Mouse (Mus musculus) gastrocnemius, postnatal 14 days (tissue): ENCODE results near the gene Cdk17. TPM values are rescaled to one million over a fixed set of nuclear protein-coding genes. Genes with fewer than 3 reads are reported as not detected.

Experiments used
- DNase-seq: peaks from one replicate; pipeline ENCODE4 v3.0.0; 2021; ENCODE audit warnings: mixed read lengths
- intact Hi-C: fragments of 180-260 bp; cut with DNase I; formaldehyde crosslinking; loops from one replicate; pipeline ENCODE4 v1.15.1; 2025; ENCODE audit warnings: low total_unique reads
- total RNA-seq, 2 experiments: library from RNA; stranded (reverse); gene quantifications; 2 replicates each; pipeline ENCODE4 v1.2.3; 2021

Cdk17 gene
- total RNA-seq, 2 experiments from 2014 or later: 9.8 to 11.9 TPM

DNA sequence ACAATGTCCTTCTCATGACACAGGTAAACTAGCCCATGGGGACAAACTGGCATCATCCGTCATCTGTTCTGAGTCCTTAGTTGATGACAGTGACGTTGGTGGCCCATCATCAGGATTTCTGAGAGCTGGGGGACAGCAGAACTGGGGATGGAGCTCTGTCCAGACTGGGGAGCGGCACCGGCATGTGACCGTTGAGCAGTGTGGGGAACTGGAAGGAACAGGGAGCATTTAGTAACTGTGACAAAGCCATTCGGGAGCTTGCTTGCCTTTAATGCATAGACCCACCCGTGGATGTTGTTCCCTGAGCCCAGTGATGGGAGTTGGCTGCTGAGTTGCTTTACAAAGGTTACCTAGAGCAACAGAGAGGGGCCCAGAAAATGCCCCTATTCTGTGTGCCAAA, 89.2 kb downstream of the Cdk17 start:
- intact Hi-C loops: loop anchor here (10.0 kb wide), 1 partner anchor 85 kb away; the partner anchor contains the start of gene Cdk17
- DNase-seq: no peak

DNA sequence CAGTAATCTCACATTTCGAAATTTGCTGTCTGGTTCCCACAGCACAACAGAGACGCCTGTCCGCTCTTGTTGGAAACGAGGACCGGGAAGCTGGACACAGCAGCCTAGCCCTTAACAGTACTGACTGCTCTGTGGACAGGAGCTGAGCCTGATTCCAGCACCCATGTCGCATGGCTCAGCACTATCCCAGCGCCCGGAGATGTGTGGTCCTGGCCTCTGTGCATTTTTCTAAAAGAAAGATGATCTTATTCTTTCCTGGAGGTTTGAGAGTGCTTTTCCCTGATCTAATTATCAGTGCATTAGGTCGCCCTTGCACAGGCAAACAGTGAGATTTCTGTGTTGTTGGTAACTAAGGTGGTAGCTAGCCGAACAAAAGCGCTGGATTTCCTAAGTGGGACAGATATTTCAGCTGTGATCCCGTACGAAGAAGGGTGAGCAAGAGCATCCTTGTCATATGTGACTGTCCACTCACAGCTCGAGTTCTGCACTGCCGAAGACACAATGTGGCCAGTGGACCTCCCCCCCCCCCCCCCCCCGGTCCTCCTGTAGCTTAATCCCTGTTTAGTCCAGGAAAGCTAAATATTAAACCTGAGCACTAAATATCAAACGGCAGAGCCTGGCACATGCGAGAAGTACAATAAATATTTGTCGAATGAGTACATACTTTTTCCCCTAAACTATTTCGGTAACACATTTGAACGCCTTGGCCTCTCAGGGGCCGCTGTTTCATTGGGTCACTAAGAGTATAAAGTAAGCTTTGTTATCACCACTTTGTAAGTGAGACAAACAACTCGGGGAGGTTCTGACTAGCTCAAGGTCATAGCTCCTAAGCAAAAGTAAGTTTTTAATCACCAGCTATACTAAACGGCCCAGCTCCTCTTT, 90.0 kb downstream of the Cdk17 start:
- intact Hi-C loops: loop anchor here (10.0 kb wide), 1 partner anchor 86 kb away; the partner anchor contains the start of gene Cdk17
- DNase-seq: no peak

DNA sequence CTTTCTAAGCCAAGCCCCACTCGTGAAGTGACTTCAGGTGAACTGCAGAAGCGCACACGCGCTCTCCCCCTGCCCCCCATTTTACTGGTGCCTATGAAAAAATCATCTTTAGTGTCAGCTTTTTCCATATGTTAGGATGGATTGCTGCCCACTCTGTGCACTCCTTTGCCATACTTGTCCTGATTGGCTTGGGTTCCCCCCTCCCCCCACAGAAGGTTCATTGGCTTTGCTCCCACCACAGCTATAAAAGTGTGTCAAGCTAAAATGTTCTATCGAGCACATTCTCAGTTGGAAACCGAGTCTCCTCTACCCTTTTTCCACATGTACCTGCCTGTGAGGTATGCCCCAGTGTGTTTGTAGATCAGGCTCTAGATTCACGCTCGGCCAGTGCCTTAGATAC, 90.8 kb downstream of the Cdk17 start:
- DNase-seq: no peak
- intact Hi-C loops: loop anchor here (10.0 kb wide), 1 partner anchor 87 kb away; the partner anchor contains the start of gene Cdk17

DNA sequence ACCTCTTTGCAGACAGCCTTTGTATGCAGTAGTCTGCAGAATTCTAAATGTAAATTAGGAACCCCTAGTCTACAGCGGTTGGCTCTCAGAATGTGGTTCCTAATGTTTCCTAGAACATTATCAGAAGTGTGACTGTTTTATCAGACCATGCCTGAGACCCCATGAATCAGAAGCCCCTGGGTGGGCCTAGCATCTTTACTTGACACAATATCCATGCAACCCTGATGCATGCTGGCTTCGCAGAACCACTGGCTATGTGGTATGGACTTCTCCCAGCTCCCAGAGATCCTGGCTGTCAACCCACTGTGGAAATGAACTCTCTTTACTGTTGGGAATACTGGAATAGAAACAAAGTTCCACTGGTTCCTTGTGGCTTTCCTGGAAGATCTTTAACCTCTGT, 92.0 kb downstream of the Cdk17 start:
- intact Hi-C loops: loop anchor here (10.0 kb wide), 1 partner anchor 88 kb away; the partner anchor contains the start of gene Cdk17
- DNase-seq: no peak

DNA sequence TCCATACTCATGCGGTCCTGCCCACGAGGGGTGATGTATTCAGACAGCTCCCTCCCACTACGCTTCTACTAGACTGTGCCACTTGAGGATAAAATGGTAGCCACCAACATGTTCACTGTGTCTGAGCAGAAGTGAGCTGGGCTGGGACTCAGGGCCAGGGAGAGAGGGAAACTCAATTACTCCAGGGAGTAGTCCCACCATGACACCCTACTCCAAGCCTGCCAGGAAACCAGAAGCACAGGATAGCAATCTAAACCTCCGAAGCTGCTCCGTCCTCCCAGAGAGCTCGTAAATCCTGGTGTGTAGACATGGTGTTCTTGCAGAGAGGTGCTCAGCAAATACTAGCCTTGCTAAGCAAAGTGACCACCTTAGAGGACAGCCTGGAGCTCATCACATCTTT, 92.5 kb downstream of the Cdk17 start:
- intact Hi-C loops: loop anchor here (10.0 kb wide), 1 partner anchor 88 kb away; the partner anchor contains the start of gene Cdk17
- DNase-seq: no peak

DNA sequence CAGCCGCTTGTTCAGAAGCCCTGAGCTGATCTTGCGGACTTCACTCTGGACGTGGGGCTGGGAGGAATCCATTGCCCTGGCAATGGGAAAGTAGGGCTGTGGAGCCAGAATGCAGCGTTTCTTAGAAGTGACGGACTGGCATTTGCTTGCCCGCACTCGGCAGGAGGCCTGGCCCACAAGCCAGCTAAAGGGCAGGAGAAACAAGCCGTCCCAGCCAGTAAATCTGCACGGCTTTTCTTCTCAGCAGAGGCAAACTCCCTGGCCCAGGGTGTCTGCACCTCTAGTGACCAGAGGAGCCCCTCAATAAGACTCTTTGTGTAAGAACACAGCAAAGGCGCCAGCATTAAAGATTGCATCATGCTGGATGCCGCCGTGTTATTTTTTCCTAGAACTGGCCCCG, 94.6 kb downstream of the Cdk17 start:
- peak; percentile 37 for DNase-seq
- intact Hi-C loops: loop anchor here (10.0 kb wide), 1 partner anchor 90 kb away; the partner anchor contains the start of gene Cdk17

DNA sequence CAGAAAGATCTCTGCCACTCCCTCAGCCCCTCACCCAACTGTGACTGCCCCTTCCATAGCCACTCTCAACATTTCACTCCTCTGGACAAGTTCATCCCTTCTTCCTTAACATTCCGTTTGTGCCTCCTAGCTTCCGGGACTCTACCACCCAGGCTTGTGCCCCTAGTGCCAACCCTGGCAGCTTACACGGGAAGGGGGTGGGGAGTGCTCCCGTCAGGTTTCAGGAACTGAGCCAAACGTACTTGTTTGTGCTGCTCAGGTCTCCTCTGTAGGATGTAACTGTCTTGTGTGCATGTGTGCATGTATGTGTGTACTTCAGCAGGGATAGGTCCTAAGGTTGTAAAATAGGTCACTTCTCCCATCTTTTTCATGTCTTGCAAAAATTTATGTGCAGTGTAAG, 99.2 kb downstream of the Cdk17 start:
- no peak for DNase-seq
- intact Hi-C loops: loop anchor here (10.0 kb wide), 1 partner anchor 95 kb away; the partner anchor contains the start of gene Cdk17

DNA sequence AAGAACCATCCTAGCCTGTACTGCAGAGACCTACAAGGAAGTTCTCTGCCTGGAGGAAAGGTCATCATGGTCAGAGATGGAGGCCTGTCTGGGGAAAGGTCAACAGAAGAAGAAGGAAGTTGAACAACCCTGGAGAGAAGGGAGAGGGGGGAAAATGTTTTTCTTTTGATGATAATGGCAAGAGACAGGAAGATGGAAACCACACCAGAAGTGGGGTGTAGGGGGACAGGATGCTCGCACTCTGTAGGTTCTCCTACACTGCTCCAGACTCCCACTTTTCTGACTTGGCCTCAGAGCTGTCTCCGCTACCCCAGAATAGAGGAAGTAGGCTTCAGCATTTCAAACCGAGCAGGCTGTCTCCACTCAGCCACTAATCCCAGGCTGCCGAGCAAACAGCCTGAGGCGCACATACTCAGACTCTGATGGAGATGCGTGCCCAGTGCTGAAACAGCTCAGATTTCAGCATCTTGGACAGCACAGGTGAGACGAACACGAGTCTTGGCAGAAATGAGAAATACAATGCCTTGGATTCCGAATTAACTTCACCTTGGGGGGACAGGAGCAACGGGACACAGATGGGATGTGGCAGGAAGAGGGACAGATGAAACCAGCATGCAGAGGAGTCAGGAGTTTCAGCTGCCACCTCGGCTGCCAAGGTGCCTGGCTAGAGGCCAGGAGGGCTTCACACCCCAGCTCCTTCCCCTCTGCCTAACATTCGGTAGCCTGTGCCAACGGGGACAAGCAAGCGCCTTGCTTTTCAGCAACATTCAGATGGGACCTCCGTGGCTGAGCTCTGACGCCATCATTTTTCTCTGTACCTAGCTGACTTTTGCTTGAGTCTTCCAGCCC, 100.7 kb downstream of the Cdk17 start:
- intact Hi-C loops: no loop called here
- peak; percentile 64 for DNase-seq

DNA sequence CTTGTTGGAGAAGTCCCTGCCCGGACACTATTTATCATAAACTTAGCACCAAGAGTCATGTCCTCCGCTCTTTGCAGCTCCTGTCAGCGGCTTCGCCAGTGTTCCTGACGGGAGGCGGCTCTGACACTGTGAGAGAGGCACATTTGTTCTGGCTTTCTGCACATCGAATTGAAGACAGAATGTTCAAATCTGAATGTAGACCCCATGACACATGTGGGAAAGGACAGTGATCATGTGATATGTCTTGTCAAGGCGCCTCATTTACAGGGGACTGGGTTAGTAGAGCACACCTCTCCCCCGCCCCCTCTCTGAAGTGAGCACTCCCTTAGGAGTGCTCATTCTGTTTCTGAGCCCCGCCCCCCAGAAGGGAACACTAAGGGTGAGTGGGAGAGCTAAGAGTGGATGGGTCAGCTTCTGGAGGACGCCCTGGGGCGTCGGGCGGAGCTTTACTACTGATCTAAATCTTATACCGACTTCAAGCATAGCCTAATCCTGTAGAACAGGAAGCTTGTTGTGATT, 101.4 kb downstream of the Cdk17 start:
- intact Hi-C loops: no loop called here
- DNase-seq: no peak

DNA sequence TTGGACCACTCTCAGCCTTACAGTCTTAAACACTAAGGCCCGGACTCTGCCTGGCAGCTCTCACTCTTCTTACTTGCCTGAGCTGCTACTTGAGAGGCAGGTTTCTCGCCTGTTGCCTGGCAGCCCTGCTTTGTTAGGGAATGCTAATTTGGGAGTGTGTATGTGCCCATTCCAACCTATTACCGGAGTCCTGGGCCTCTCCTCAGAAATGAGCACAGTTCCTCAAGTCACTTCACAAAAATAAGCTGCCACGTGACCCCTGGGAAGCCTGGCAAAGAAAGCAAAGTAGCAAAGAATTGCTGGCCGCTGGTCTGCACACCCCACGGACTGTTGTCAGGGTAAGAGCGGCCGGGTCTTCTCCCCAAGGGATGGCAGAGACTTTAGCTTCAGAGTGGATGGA, 102.8 kb downstream of the Cdk17 start:
- peak; percentile 3 for DNase-seq

DNA sequence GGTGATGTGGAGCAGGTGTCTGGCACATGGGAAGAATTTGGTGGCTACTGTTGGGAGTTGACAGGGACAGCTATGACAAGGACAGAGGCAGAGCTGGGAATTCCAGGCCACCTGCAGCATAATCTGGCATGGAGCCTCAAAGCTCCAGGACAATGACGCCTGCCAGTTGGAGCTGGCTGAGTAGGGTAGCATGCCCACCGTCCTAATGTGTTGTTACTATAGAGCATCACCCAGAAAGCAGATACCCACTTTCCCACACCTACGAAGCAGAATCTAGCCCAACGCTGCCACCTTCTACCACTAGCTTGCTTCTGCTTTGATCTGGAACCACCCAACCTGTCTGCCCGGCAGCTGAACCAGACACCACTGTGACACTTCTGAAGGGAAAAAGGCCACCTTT, 103.3 kb downstream of the Cdk17 start:
- DNase-seq: peak; percentile 2
- intact Hi-C loops: no loop called here

More for the DNA sequence above, 102.8 kb downstream of the Cdk17 start:
- intact Hi-C loops: no loop called here

DNA sequence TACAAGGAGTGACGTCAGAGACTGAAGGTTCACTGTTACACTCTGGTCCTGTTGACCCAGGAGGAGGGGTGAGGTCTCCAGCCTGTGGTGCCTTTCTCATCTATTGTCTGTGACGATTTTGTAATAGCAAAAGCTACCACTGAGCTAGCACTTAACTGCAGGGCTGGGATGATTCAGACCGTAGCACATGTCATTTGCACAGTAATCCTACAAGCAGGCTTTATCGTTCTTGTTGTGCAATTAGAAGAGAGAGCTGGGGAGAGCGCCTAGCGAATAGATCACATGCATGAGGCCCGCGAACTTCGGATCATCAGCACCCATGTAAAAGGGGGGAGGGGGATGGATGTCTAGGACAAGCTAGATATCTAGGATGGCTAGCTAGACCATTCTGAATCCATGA, 105.2 kb downstream of the Cdk17 start:
- intact Hi-C loops: no loop called here
- DNase-seq: peak; percentile 2

DNA sequence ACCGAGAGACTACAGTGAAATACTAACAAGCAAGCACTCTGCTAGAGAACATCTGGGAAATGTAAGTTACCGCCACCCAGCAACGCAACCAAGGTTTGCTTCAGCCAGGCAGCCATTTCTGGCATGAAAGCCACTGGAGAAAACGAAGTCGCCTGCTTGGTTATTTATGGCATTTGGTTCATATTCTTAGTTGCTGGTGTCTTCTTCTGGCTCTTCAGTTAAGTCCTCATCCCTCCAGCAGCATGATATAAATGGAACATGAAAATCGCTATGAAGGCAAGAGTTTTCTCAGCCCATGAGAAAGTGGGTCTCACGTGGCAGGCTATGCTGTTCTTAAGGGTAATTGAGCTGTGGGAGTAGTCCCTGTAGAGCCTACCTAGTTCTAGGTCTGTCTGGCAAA, 105.8 kb downstream of the Cdk17 start:
- no peak for DNase-seq
- intact Hi-C loops: no loop called here

DNA sequence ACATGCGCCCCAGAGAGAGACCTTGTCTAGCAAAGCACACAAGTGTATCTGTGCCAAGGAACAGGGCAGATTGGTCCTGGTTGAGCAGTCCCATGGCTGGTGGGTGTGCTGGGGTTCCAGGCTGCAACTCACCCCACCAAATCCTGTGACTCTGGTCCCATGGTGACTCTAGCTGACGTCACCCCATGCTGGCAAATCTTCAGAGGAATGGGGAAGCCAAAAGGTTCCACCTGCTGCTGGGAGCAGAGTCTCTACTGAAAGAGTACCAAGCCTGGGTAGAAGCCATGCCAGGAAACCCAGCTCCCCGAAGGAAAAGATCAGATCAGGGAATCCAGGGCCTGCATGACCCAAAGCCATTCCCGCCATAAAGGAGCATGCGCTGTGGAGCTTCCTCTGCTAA, 106.8 kb downstream of the Cdk17 start:
- intact Hi-C loops: no loop called here
- DNase-seq: no peak

DNA sequence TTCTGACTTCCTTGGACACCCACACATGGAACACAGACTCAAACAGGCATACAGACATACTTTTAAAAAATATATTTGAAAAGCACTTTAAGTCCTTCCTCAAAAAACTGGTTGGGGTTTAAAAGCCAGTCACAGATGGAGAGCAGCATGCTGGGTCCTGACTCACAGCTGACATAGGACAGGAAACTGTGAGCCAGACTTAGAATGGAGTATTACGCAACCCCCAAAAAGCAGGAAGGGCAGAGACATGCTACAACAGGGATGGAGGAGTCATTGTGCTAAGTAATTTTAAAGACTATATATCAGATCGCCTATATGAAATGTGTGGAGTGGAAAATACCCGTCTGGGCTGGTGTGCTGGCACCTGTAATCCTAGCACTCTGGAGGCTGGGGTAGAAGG, 107.7 kb downstream of the Cdk17 start:
- DNase-seq: no peak
- intact Hi-C loops: no loop called here

DNA sequence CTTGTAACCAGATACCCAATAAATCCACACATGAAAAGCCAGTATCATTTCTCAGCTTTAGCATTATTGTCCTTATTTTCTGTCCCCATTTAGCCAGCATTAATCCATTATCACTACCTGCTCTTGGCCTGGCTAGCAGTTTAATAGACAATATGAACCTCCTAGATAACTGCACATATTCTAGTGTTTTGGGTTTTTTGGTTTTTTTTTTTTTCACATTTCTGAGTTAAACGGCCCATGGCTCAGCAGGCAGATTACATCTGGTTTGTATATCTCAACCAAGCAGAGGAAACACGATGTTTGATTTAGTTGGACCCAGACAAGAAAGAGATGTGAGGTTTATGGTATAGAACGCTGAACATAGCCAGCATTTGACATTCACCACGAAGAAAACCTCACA, 109.1 kb downstream of the Cdk17 start:
- DNase-seq: no peak
- intact Hi-C loops: no loop called here

DNA sequence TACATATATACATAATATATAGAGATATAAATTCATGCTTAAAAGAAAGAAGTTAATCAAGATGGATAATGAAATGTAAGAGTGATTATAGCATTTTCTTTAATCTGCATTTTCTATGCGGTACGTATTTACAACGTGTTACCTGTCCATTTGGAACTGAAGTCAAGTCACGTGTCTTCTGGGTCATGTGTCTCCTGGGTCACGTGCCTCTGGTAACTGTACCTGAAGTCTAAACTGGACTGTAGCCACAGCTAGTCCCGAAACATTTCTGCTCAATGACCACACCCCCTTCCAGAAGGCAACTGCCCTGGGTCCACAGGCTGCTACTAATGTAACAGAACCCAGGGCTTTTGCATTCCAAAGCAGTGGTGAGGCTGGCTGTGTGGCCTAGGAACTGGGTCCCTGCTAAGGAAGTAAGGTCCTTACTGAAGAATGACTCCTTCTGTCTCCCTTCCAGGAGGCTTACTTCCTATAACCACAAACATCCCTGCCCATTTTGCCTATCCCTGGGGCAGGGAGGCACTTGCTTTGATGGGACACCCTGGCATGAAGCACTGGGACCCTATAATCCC, 110.3 kb downstream of the Cdk17 start:
- no peak for DNase-seq
- intact Hi-C loops: no loop called here

DNA sequence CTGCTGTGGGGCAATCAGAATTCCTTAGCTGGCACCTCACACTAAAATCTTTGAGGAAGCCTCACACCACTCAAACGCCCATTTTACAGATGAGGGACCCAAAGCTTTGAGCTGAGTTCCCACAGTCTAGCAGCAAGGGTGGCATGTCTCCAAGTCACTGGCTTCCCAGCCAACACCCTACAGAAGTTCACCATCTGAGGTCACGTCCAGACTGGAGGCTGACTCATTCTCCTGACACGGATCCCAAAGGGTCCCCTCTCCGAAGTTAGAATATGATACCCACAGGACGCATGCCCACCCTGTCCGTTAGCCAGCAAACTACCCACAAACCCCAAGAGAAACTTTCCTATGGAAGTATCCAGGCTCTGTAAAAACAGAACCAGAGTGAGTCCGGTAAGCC, 111.2 kb downstream of the Cdk17 start:
- intact Hi-C loops: no loop called here
- peak; percentile 36 for DNase-seq
